Mouse (Mus musculus) spleen, adult 2 months (tissue): ENCODE measurements around the gene Slc43a1.

Source experiments
- CTCF ChIP-seq: fragments of 200-500 bp; IDR thresholded peaks from 2 replicates; pipeline ENCODE4 v1.5.1; 2011; ENCODE audit warnings: mild to moderate bottlenecking, inconsistent platforms; ENCODE audit not compliant: insufficient read depth, insufficient read length, insufficient replicate concordance; ENCODE audit errors: extremely low read depth
- POLR2A ChIP-seq: fragments of 200-500 bp; IDR thresholded peaks from 2 replicates; pipeline ENCODE4 v1.6.1; 2011; ENCODE audit warnings: low read depth, low read length, inconsistent platforms

- TF ChIP-seq POLR2A (no peak), CTCF (no peak)
Measured at GRCm38 (mm10) chr2:84826488-84827282, 12.0 kb upstream of the Slc43a1 start, which contains the start of gene Timm10.
